Mouse (Mus musculus) embryonic fibroblast, embryonic 13.5 days (primary cell): ENCODE results near the gene Acsf2.

Source experiments
- CTCF ChIP-seq: IDR thresholded peaks from 2 replicates; pipeline ENCODE4 v1.5.1; 2011; ENCODE audit warnings: mild to moderate bottlenecking, control low read depth, low read length, moderate library complexity, borderline replicate concordance; ENCODE audit not compliant: insufficient read depth
- POLR2A ChIP-seq: IDR thresholded peaks from 2 replicates; pipeline ENCODE4 v1.6.1; 2011; ENCODE audit warnings: low read depth, mild to moderate bottlenecking, control low read depth, low read length, moderate library complexity

GRCm38 (mm10) chr11:94542400-94542799, 59.3 kb downstream of the Acsf2 start:
- TF ChIP-seq CTCF (no peak), POLR2A (no peak)
